Mouse (Mus musculus): ENCODE measurements around the gene Rprd1b.

GRCm38 (mm10) chr2:158043504-158043903, 15.2 kb downstream of the Rprd1b start:
- TF ChIP-seq CTCF (IDR thresholded peaks at IDR 0.05; ENCODE audit: insufficient read depth, low read length) (no peak), POLR2A (IDR thresholded peaks at IDR 0.05; ENCODE audit: borderline replicate concordance, extremely low read depth, low read depth, low read length) (no peak)

Data from lung, adult 2 months (tissue).